Mouse (Mus musculus) brain, embryonic 14.5 days (tissue): ENCODE measurements around the gene Nfkbil1.

Experiments used
- CTCF ChIP-seq: fragments of 200-500 bp; IDR thresholded peaks from 2 replicates; pipeline ENCODE4 v1.5.1; 2012; ENCODE audit warnings: inconsistent platforms, mild to moderate bottlenecking, moderate library complexity, borderline replicate concordance; ENCODE audit not compliant: insufficient read depth, insufficient read length; ENCODE audit errors: extremely low read depth
- POLR2A ChIP-seq: fragments of 200-500 bp; IDR thresholded peaks from 2 replicates; pipeline ENCODE4 v1.6.1; 2012; ENCODE audit warnings: mild to moderate bottlenecking, inconsistent platforms, borderline replicate concordance; ENCODE audit not compliant: poor library complexity, insufficient read depth, insufficient read length, severe bottlenecking; ENCODE audit errors: extremely low read depth

DNA sequence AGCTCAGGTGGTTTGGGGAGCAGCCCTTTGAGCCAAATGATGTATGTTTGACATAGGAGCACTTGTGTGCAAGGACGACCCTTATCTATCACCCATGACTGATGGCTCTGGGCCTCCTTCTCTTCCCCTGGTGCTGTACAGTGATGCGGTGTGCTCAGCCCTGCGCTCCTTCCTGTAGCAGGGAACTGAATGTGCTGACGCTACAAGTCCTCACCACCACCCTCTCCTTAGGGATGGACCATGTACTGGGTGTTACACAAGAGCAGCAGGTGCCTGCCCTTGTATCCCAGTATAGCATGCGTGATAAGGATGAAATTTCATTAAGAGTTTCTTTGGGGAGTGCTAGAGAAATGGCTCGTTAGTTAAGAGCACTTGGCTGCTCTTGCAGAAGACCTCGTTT is 11.6 kb upstream of the Nfkbil1 start:
- TF ChIP-seq CTCF (no peak), POLR2A (no peak)
